Mouse (Mus musculus) cerebellum, adult 2 months (tissue): Measurements from ENCODE around the gene Fez1.
A peak's percentile ranks its signal among the peaks of the same experiment; 100 is the strongest.

Source experiments
- CTCF ChIP-seq: fragments of 200-500 bp; IDR thresholded peaks from 2 replicates; pipeline ENCODE4 v1.5.1; 2011; ENCODE audit warnings: low read depth, mild to moderate bottlenecking, control low read depth, low read length, moderate library complexity, borderline replicate concordance; ENCODE audit not compliant: insufficient read depth
- POLR2A ChIP-seq: fragments of 200-500 bp; IDR thresholded peaks from 2 replicates; pipeline ENCODE4 v1.6.1; 2011; ENCODE audit warnings: low read length, control low read depth, borderline replicate concordance; ENCODE audit not compliant: insufficient read depth

DNA sequence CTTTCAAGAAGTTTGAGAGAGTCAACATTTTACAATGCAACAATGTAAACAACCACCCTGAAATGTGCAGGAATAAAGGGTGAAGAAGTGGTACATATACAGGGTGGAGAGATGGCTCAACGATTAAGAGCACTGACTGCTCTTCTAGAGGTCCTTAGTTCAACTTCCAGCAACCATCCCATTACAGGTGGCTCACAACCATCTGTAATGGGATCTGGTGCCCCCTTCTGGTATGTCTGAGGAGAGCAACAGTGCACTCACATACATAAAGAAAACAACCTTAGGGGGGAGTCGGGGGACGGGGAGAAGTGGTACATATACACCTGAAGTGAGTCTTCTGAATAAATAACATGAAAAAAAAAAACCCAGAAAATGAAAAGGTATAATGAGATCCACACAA is 63.6 kb downstream of the Fez1 start:
- peak; percentile 55; the same call in 1 of the 2 replicates for TF ChIP-seq CTCF
- no peak for TF ChIP-seq POLR2A
